Mouse (Mus musculus) lung, adult 2 months (tissue): ENCODE results near the gene Pitpnm3.

Experiments used
- CTCF ChIP-seq: fragments of 200-500 bp; IDR thresholded peaks from 2 replicates; pipeline ENCODE4 v1.5.1; 2011; ENCODE audit warnings: mild to moderate bottlenecking, low read length, control low read depth; ENCODE audit not compliant: insufficient read depth
- POLR2A ChIP-seq: fragments of 200-500 bp; IDR thresholded peaks from 2 replicates; pipeline ENCODE4 v1.6.1; 2011; ENCODE audit warnings: low read depth, mild to moderate bottlenecking, control low read depth, low read length, borderline replicate concordance; ENCODE audit errors: extremely low read depth

- TF ChIP-seq CTCF: no peak
- no peak for TF ChIP-seq POLR2A
These were observed 8.0 kb downstream of the Pitpnm3 start for GRCm38 (mm10) chr11:72127450-72128189.
